ENCODE assay signal across 8 mouse cellular contexts in the genomic region with DNA sequence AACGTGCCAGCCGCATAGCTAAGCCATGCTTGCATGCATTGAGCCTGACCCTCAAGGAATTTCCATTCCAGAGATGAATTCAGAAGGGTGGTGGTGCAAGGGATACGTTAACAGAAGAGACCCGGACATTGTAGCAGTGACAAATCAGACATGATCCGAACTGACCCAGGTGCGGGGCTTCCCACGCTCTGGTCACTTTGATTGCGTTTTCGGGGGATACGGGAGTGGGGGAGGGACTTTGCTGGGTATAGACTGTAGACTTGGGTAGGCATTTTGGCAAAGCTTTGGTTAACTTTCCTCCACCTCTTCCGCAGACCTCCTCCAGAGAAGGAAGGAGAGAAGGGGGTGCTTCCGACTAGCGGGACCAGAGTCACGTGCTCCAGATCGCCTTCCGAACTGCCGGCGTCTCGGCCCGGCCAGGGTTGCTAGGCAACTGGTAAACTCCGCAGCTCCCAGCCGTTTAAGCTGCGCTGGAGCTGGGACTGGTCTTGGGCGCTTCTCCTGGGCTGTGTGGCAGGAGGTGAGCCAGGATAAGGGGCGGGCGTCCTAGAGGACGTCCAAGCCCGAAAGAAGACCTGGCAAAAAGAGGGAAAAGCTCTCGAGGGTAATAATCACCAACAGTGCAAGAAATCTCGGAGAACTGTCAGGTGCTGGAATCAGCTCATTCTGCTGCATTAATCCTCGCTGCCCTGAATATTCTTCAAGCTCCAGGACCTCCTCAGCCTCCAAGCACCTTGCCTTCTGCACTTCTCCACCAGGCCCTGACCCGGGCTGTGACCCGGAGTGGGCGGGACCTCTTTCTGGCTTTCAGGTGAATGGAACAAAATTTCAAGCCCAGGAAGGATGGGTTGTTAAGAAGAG. TPM values are rescaled to one million over a fixed set of nuclear protein-coding genes. Genes with fewer than 3 reads are reported as not detected.
DNase-seq lines count a peak whose midpoint lies in the region; ATAC-seq and TF ChIP-seq lines count a peak whose summit lies in the region.

A gene (plus strand): TSS at position 444 of the 861 bp plus-strand sequence.

- in situ Hi-C loops in ES-E14 (cut with MboI; ENCODE audit: low sequenced_read_pairs in 2 of 2, unreplicated experiment in 2 of 2): loop anchor here in 1 of 2 experiments (25.0 kb wide), 1 partner anchor 185 kb away; no protein-coding TSS in a partner anchor

- intact Hi-C loops in heart, postnatal 10 days (cut with DNase I): loop anchor here (2.0 kb wide), 1 partner anchor 58 kb away; a partner anchor contains a TSS

- H3K36me3 ChIP-seq in ES-E14 (ENCODE audit: control insufficient read depth, insufficient read depth, low read length, poor library complexity, severe bottlenecking): no peaks in the 10 kb centered on the region
- H3K36me3 ChIP-seq in forebrain, embryonic 15.5 days: no peaks in the 10 kb centered on the region

- TF ChIP-seq CTCF in lung, adult 2 months (IDR thresholded peaks at IDR 0.05; ENCODE audit: insufficient read depth, low read length): no peak

- H3K4me3 ChIP-seq in ES-E14 (ENCODE audit: insufficient read depth in 1 of 2, low read depth in 1 of 2, low read length in 2 of 2, poor library complexity in 1 of 2, severe bottlenecking in 1 of 2): peak within 1 kb of the TSS in 1 of 2 experiments; percentile 34; a peak in 1 of 4 replicates
- H3K4me3 ChIP-seq in forebrain, embryonic 15.5 days: peak within 1 kb of the TSS; percentile 33
- H3K4me3 ChIP-seq in lung, adult 2 months (replicated peaks; ENCODE audit: extremely low read depth, low read depth, low read length): peak within 1 kb of the TSS; percentile 0

- H3K4me2 ChIP-seq in forebrain, embryonic 15.5 days (replicated peaks): peak within 1 kb of the TSS; percentile 51

- H3K4me1 ChIP-seq in ES-E14 (ENCODE audit: control insufficient read depth in 2 of 2, insufficient read depth in 2 of 2, low read length in 2 of 2, poor library complexity in 1 of 2): peaks cover 11 to 20% of the 10 kb centered on the region in 2 experiments; a peak in 3 of 4 replicates
- H3K4me1 ChIP-seq in forebrain, embryonic 15.5 days: peaks cover 18% of the 10 kb centered on the region
- no peaks in the 10 kb centered on the region for H3K4me1 ChIP-seq in lung, adult 2 months (ENCODE audit: control insufficient read depth, insufficient read depth, low read length)

- peak; percentile 65; the same call in 1 of the 2 replicates for ATAC-seq in cerebellum, adult (ENCODE audit: insufficient number of reproducible peaks, low FRiP score, low TSS enrichment)
- peak; percentile 90 for ATAC-seq in forebrain, embryonic 15.5 days (replicated peaks)
- ATAC-seq in megakaryocyte-erythroid progenitor cell, adult 5-6 weeks (replicated peaks; ENCODE audit: low FRiP score, low TSS enrichment, poor library complexity, severe bottlenecking): no peak

- no peak for TF ChIP-seq POLR2A in lung, adult 2 months (IDR thresholded peaks at IDR 0.05; ENCODE audit: borderline replicate concordance, extremely low read depth, low read depth, low read length)

- no peak within 1 kb of the TSS; the same call in 1 of the 2 replicates for H3K9ac ChIP-seq in ES-E14 (ENCODE audit: insufficient read depth, low read depth, low read length, poor library complexity, severe bottlenecking)
- peak within 1 kb of the TSS; percentile 10; the same call in 1 of the 2 replicates for H3K9ac ChIP-seq in forebrain, embryonic 15.5 days (replicated peaks)

- H3K27ac ChIP-seq in ES-E14 (ENCODE audit: insufficient read depth, low read depth, low read length, poor library complexity, severe bottlenecking): no peak within 1 kb of the TSS
- no peak within 1 kb of the TSS for H3K27ac ChIP-seq in forebrain, embryonic 15.5 days (replicated peaks)

- H3K27me3 ChIP-seq in forebrain, embryonic 15.5 days: no peaks in the 10 kb centered on the region

- WGBS in forebrain, embryonic 15.5 days: 9% methylated on average over 34 of the region's 34 CpGs
- WGBS in lung, adult 2 months: 10% methylated on average over 34 of the region's 34 CpGs

- no peaks in the 10 kb centered on the region for H3K9me3 ChIP-seq in ES-E14 (ENCODE audit: control insufficient read depth, insufficient read depth, low read depth, low read length)
- no peaks in the 10 kb centered on the region for H3K9me3 ChIP-seq in forebrain, embryonic 15.5 days

- DNase-seq in ES-E14 (ENCODE audit: low read depth, low spot score): peak; percentile 70
- peak; percentile 83 to 86 for DNase-seq in heart, postnatal 10 days
- DNase-seq in layer of hippocampus, adult 18-20 months (ENCODE audit: low spot score in 2 of 2): peak; percentile 65 to 74
- DNase-seq in lung, adult 2 months: peak; percentile 26
- DNase-seq in ovary, postnatal 14 days (ENCODE audit: low spot score): peak; percentile 55

TF ChIP-seq in ES-E14, 5 proteins besides CTCF, POLR2A, EP300 and RAD21:
- TF ChIP-seq MAFK (IDR thresholded peaks at IDR 0.05; ENCODE audit: insufficient read depth, low read depth, low read length) (no peak), ZNF384 (IDR thresholded peaks at IDR 0.05; ENCODE audit: low read depth, low read length) (no peak), HCFC1 (IDR thresholded peaks at IDR 0.05; ENCODE audit: borderline replicate concordance, insufficient read depth, low read length) (no peak), ZC3H11A (IDR thresholded peaks at IDR 0.05; ENCODE audit: borderline replicate concordance, low read depth, low read length) (no peak), CHD2 (IDR thresholded peaks at IDR 0.05; ENCODE audit: low read depth, low read length) (no peak)
TF ChIP-seq in ES-E14: peak in this region for 0.

RNA-seq across cellular contexts. Expression of the gene that starts here (rescaled TPM):
- 0.71 and 2.6 TPM in 2 replicates for total RNA-seq in ES-E14 (2012; rRNA removed)
- 1.9 and 2.6 TPM in 2 replicates for polyA plus RNA-seq in forebrain, embryonic 15.5 days (2015; fragmentation: Nextera tagmentation; extraction: Ambion mirVana)
- under 1 TPM; 0.55 to 0.57 TPM for total RNA-seq in heart, postnatal 10 days (2021)
- total RNA-seq in layer of hippocampus, adult 18-20 months (2021): 1 to 10 TPM; 1.6 to 2.1 TPM
- 10.5 and 13.3 TPM in 2 replicates for polyA plus RNA-seq in lung, adult 2 months (2012; rRNA removed)
- total RNA-seq in megakaryocyte-erythroid progenitor cell, adult 5-6 weeks (2014; fragmentation: Nextera tagmentation): not detected in 2 replicates
- not detected in 2 replicates for total RNA-seq in megakaryocyte-erythroid progenitor cell, adult 5-6 weeks (2017)

Comparison
In these comparisons a context has a peak if more than half of its experiments do, and no peak if none do; other contexts are left out.
1. Peak in DNase-seq in heart, postnatal 10 days; RNA of the gene not detected or under 1 TPM.
2. DNase-seq: peak in every context shown above with its lines; median percentile 84 in heart, postnatal 10 days; 70 in ES-E14; 70 in layer of hippocampus, adult 18-20 months; 55 in ovary, postnatal 14 days; 26 in lung, adult 2 months.